16 mouse cellular contexts compared by ENCODE assay signal in the genomic region with DNA sequence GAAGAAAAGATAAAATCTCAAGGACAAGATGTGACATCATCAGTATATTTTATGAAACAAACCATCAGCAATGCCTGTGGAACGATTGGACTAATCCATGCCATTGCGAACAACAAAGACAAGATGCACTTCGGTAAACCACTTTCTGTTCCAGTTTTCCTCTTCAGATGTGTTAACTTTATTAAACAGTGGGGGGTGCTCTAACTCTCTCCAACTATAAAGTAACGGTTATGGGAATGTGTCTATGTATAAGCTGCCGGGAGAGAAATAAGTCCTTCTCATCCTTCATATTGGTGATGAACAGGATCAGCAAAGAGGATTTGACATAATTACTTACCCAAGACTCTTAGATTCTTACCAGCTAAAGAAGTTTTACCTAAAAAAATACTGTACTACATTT. TPM values are rescaled to one million over a fixed set of nuclear protein-coding genes. Genes with fewer than 3 reads are reported as not detected.
DNase-seq lines count a peak whose midpoint lies in the region; ATAC-seq and TF ChIP-seq lines count a peak whose summit lies in the region.
"Had no signal": no experiment of that assay in that cellular context is flagged by ENCODE, and none has a peak within 500 bp of the region (broad histone marks: within the 10 kb centered on the region; RNA-seq: fewer than 3 reads in every experiment).

No protein-coding gene starts in this region.

- TF ChIP-seq CTCF in heart, adult 2 months (IDR thresholded peaks at IDR 0.05): peak; percentile 52
- TF ChIP-seq CTCF in kidney, postnatal 0 days (IDR thresholded peaks at IDR 0.05; ENCODE audit: low read depth): peak; percentile 38; the same call in 1 of the 2 replicates

- no peaks in the 10 kb centered on the region for H3K9me3 ChIP-seq in kidney, postnatal 0 days (replicated peaks; ENCODE audit: low read length)
- no peaks in the 10 kb centered on the region for H3K9me3 ChIP-seq in kidney, embryonic 14.5 days (ENCODE audit: control insufficient read depth, low read length)
- H3K9me3 ChIP-seq: embryonic facial prominence, embryonic 15.5 days; kidney, embryonic 15.5 days; midbrain, embryonic 10.5 days had no signal

- WGBS in heart, adult 2 months: 68% methylated on average over 5 of the region's 5 CpGs
- 78% methylated on average over 5 of the region's 5 CpGs for WGBS in kidney, postnatal 0 days
- WGBS in kidney, embryonic 14.5 days: 86% methylated on average over 5 of the region's 5 CpGs

- intact Hi-C loops in heart, adult 2 months (cut with DNase I): loop anchor here (5.0 kb wide), 1 partner anchor 61 kb away; a partner anchor contains a TSS

- H3K4me2 ChIP-seq in kidney, postnatal 0 days (ENCODE audit: low read length): no peak overlapping the region
- H3K4me2 ChIP-seq in kidney, embryonic 14.5 days (replicated peaks; ENCODE audit: low read depth, low read length): no peak overlapping the region
- H3K4me2 ChIP-seq: embryonic facial prominence, embryonic 15.5 days; heart, embryonic 11.5 days; kidney, embryonic 15.5 days had no signal

- ATAC-seq in kidney, postnatal 0 days (replicated peaks; ENCODE audit: low FRiP score, low read depth): no peak
- no peak for ATAC-seq in kidney, embryonic 14.5 days (ENCODE audit: low FRiP score, low TSS enrichment)
- ATAC-seq: forebrain, embryonic 16.5 days; lung, postnatal 0 days had no signal

- H3K9ac ChIP-seq in heart, adult 2 months (ENCODE audit: low read depth, low read length): no peak overlapping the region
- H3K9ac ChIP-seq in kidney, postnatal 0 days (ENCODE audit: low read depth, low read length): no peak overlapping the region
- no peak overlapping the region for H3K9ac ChIP-seq in kidney, embryonic 14.5 days (ENCODE audit: low read depth, low read length)
- H3K9ac ChIP-seq: embryonic facial prominence, embryonic 15.5 days; kidney, embryonic 15.5 days had no signal

- H3K27me3 ChIP-seq in heart, adult 2 months (ENCODE audit: control insufficient read depth, insufficient read depth, low read length): no peaks in the 10 kb centered on the region
- H3K27me3 ChIP-seq in kidney, postnatal 0 days (ENCODE audit: insufficient read depth, low read length): no peaks in the 10 kb centered on the region
- H3K27me3 ChIP-seq in kidney, embryonic 14.5 days (ENCODE audit: control insufficient read depth, insufficient read depth, low read length): no peaks in the 10 kb centered on the region
- H3K27me3 ChIP-seq: embryonic facial prominence, embryonic 15.5 days; kidney, embryonic 15.5 days had no signal

- no peak for TF ChIP-seq POLR2A in heart, adult 2 months (IDR thresholded peaks at IDR 0.05; ENCODE audit: insufficient read depth, low read depth, low read length)

- no peak overlapping the region for H3K4me3 ChIP-seq in heart, adult 2 months
- H3K4me3 ChIP-seq in kidney, postnatal 0 days (replicated peaks; ENCODE audit: low read depth, low read length): no peak overlapping the region
- H3K4me3 ChIP-seq in kidney, embryonic 14.5 days (ENCODE audit: low read length): no peak overlapping the region
- H3K4me3 ChIP-seq: embryonic facial prominence, embryonic 15.5 days; kidney, embryonic 15.5 days; midbrain, embryonic 10.5 days had no signal

- no peak for DNase-seq in heart, adult 2 months
- DNase-seq in heart, adult 11 months: no peak
- peak; percentile 34 for DNase-seq in kidney, postnatal 0 days (ENCODE audit: low spot score)
- DNase-seq in A20 (ENCODE audit: low read depth, low spot score): peak; percentile 55
- peak; percentile 12 for DNase-seq in brain, adult 2 months (ENCODE audit: low read depth, low spot score)
- no peak for DNase-seq in thymus, postnatal 14 days
- DNase-seq: adrenal gland, postnatal 14 days; cerebellum, adult 9-10 months; heart, postnatal 10 days had no signal

- no peak for TF ChIP-seq EP300 in heart, adult 2 months (IDR thresholded peaks at IDR 0.05; ENCODE audit: insufficient read depth, low read depth, low read length)

- no peaks in the 10 kb centered on the region for H3K79me2 ChIP-seq in heart, adult 2 months (replicated peaks; ENCODE audit: control insufficient read depth, insufficient read depth, low read length)

- H3K36me3 ChIP-seq in heart, adult 2 months (ENCODE audit: control insufficient read depth, insufficient read depth, low read length): no peaks in the 10 kb centered on the region
- peaks cover 15% of the 10 kb centered on the region; the same call in 1 of the 2 replicates for H3K36me3 ChIP-seq in kidney, postnatal 0 days (ENCODE audit: insufficient read depth, low read length)
- peaks cover 24% of the 10 kb centered on the region for H3K36me3 ChIP-seq in kidney, embryonic 14.5 days (ENCODE audit: control insufficient read depth, insufficient read depth, low read length)

- H3K27ac ChIP-seq in heart, adult 2 months: no peak overlapping the region
- H3K27ac ChIP-seq in kidney, postnatal 0 days: no peak overlapping the region
- H3K27ac ChIP-seq in kidney, embryonic 14.5 days (ENCODE audit: low read depth, low read length): no peak overlapping the region
- H3K27ac ChIP-seq: embryonic facial prominence, embryonic 15.5 days; kidney, embryonic 15.5 days; midbrain, embryonic 10.5 days had no signal

- no peaks in the 10 kb centered on the region; the same call in 1 of the 2 replicates for H3K4me1 ChIP-seq in heart, adult 2 months (ENCODE audit: control insufficient read depth, insufficient read depth, low read length)
- no peaks in the 10 kb centered on the region for H3K4me1 ChIP-seq in kidney, postnatal 0 days (replicated peaks; ENCODE audit: insufficient read depth, low read length)
- no peaks in the 10 kb centered on the region for H3K4me1 ChIP-seq in kidney, embryonic 14.5 days (ENCODE audit: control insufficient read depth, insufficient read depth, low read length)
- H3K4me1 ChIP-seq: embryonic facial prominence, embryonic 15.5 days; kidney, embryonic 15.5 days; midbrain, embryonic 10.5 days had no signal

RNA-seq across cellular contexts. Expression of a gene that starts 12.8 kb away (rescaled TPM):
- total RNA-seq in heart, adult 2 months (2021): 10 to 100 TPM; 29.9 to 35.0 TPM
- 18.5 and 26.9 TPM in 2 replicates for polyA plus RNA-seq in heart, adult 2 months (2012; rRNA removed)
- polyA plus RNA-seq in kidney, postnatal 0 days (2015; fragmentation: Nextera tagmentation; extraction: Ambion mirVana): 132 and 135 TPM in 2 replicates
- 173 and 219 TPM in 2 replicates for polyA plus RNA-seq in kidney, embryonic 14.5 days (2014; fragmentation: Nextera tagmentation; extraction: Ambion mirVana)

RNA-seq across cellular contexts. Expression of a gene that starts 26.1 kb away (rescaled TPM):
- total RNA-seq in heart, adult 2 months (2021): 10 to 100 TPM; 24.8 to 33.6 TPM
- polyA plus RNA-seq in heart, adult 2 months (2012; rRNA removed): 14.4 and 19.9 TPM in 2 replicates
- polyA plus RNA-seq in kidney, postnatal 0 days (2015; fragmentation: Nextera tagmentation; extraction: Ambion mirVana): 110 and 113 TPM in 2 replicates
- 102 and 108 TPM in 2 replicates for polyA plus RNA-seq in kidney, embryonic 14.5 days (2014; fragmentation: Nextera tagmentation; extraction: Ambion mirVana)

RNA-seq across cellular contexts. Expression of a gene that starts 57.5 kb away (rescaled TPM):
- total RNA-seq in heart, adult 2 months (2021): 10 to 100 TPM; 84.1 to 90.6 TPM
- 33.2 and 56.4 TPM in 2 replicates for polyA plus RNA-seq in heart, adult 2 months (2012; rRNA removed)
- 15.9 and 16.3 TPM in 2 replicates for polyA plus RNA-seq in kidney, postnatal 0 days (2015; fragmentation: Nextera tagmentation; extraction: Ambion mirVana)
- polyA plus RNA-seq in kidney, embryonic 14.5 days (2014; fragmentation: Nextera tagmentation; extraction: Ambion mirVana): 12.4 and 16.8 TPM in 2 replicates

Comparison
In these comparisons a context has a peak if more than half of its experiments do, and no peak if none do; other contexts are left out.
1. DNase-seq: peak in kidney, postnatal 0 days (single experiment), A20 (single experiment) and brain, adult 2 months (single experiment); none in heart, adult 2 months (0 of 2), heart, adult 11 months (single experiment) and thymus, postnatal 14 days (single experiment).